14 mouse cellular contexts compared by ENCODE assay signal in genomic region chr7:64569676-64570075, GRCm38 (mm10).
A peak's percentile ranks its signal among the peaks of the same experiment; 100 is the strongest.
DNase-seq lines count a peak whose midpoint lies in the region; ATAC-seq and TF ChIP-seq lines count a peak whose summit lies in the region.
"Had no signal": no experiment of that assay in that cellular context is flagged by ENCODE, and none has a peak within 500 bp of the region (broad histone marks: within the 10 kb centered on the region; RNA-seq: fewer than 3 reads in every experiment).

No protein-coding gene starts in this region.

- no peak overlapping the region for H3K4me2 ChIP-seq in embryonic facial prominence, embryonic 11.5 days (ENCODE audit: low read depth, low read length)

- no peak for TF ChIP-seq POLR2A in cortical plate, adult 2 months (IDR thresholded peaks at IDR 0.05; ENCODE audit: extremely low read depth, insufficient read depth, low read length)

- no peak; the same call in 1 of the 2 replicates for ATAC-seq in embryonic facial prominence, embryonic 11.5 days (replicated peaks; ENCODE audit: insufficient number of reproducible peaks, low FRiP score, low TSS enrichment, low read depth)
- ATAC-seq: activated CD4-positive, CD25-positive, alpha-beta regulatory T cell, adult 4 months had no signal

- no peaks in the 10 kb centered on the region for H3K27me3 ChIP-seq in embryonic facial prominence, embryonic 11.5 days (ENCODE audit: control insufficient read depth, insufficient read depth, low read length)
- no peaks in the 10 kb centered on the region for H3K27me3 ChIP-seq in embryonic facial prominence, embryonic 10.5 days (replicated peaks; ENCODE audit: low read depth, poor library complexity, severe bottlenecking)

- no peak overlapping the region for H3K9ac ChIP-seq in embryonic facial prominence, embryonic 11.5 days (replicated peaks; ENCODE audit: low read length)

- H3K27ac ChIP-seq in embryonic facial prominence, embryonic 11.5 days (replicated peaks; ENCODE audit: low read depth, low read length), result no peak overlapping the region
- H3K27ac ChIP-seq in embryonic facial prominence, embryonic 10.5 days (replicated peaks), result no peak overlapping the region
- H3K27ac ChIP-seq in left cerebral cortex, adult 2 months, result peak overlapping the region; percentile 58
- 0 out of 2 replicates have a peak overlapping the region, but pooled peaks have one; percentile 4 for H3K27ac ChIP-seq in cortical plate, adult 2 months (ENCODE audit: insufficient read depth, low read length)
- H3K27ac ChIP-seq: gastrocnemius, adult 2 months had no signal

- no peaks in the 10 kb centered on the region for H3K9me3 ChIP-seq in embryonic facial prominence, embryonic 11.5 days (replicated peaks; ENCODE audit: control insufficient read depth, low read length)
- H3K9me3 ChIP-seq in embryonic facial prominence, embryonic 10.5 days, result no peaks in the 10 kb centered on the region

- peak; percentile 17 for DNase-seq in embryonic facial prominence, embryonic 11.5 days (ENCODE audit: low spot score)
- no peak for DNase-seq in embryonic facial prominence, embryonic 10.5 days (ENCODE audit: low spot score)
- no peak for DNase-seq in left cerebral cortex, adult 2 months (ENCODE audit: extremely low spot score in 1 of 2, low spot score in 2 of 2)
- DNase-seq in left cerebral cortex, adult 9 months (ENCODE audit: low spot score in 2 of 2), result no peak
- DNase-seq in Muller cell, postnatal 12 days (ENCODE audit: inconsistent ontology term), result peak; percentile 62
- DNase-seq in urinary bladder, postnatal 10 days (ENCODE audit: low spot score), result no peak
- DNase-seq in thymus, postnatal 36 days, result no peak
- DNase-seq: B cell, adult 2 months; cerebellum, postnatal 10 days; gastrocnemius, adult 2 months; heart, postnatal 14 days; right cerebral cortex, postnatal 4 days had no signal

- H3K4me1 ChIP-seq in embryonic facial prominence, embryonic 11.5 days (ENCODE audit: control insufficient read depth, insufficient read depth, low read length), result no peaks in the 10 kb centered on the region
- peaks cover 14% of the 10 kb centered on the region for H3K4me1 ChIP-seq in embryonic facial prominence, embryonic 10.5 days
- peaks cover 39% of the 10 kb centered on the region for H3K4me1 ChIP-seq in cortical plate, adult 2 months (ENCODE audit: control insufficient read depth, insufficient read depth, low read length)

- TF ChIP-seq CTCF in left cerebral cortex, adult 2 months (IDR thresholded peaks at IDR 0.05), result no peak
- TF ChIP-seq CTCF in cortical plate, adult 2 months (IDR thresholded peaks at IDR 0.05; ENCODE audit: extremely low read depth, insufficient read depth, low read length), result no peak

- no peak overlapping the region for H3K4me3 ChIP-seq in embryonic facial prominence, embryonic 11.5 days (ENCODE audit: low read depth, low read length)
- H3K4me3 ChIP-seq in embryonic facial prominence, embryonic 10.5 days, result no peak overlapping the region
- no peak overlapping the region for H3K4me3 ChIP-seq in left cerebral cortex, adult 2 months
- no peak overlapping the region for H3K4me3 ChIP-seq in cortical plate, adult 2 months (ENCODE audit: insufficient read depth, low read length)
- H3K4me3 ChIP-seq: gastrocnemius, adult 2 months had no signal

- H3K36me3 ChIP-seq in embryonic facial prominence, embryonic 11.5 days (replicated peaks; ENCODE audit: control insufficient read depth, insufficient read depth, low read depth, low read length), result no peaks in the 10 kb centered on the region
- H3K36me3 ChIP-seq in embryonic facial prominence, embryonic 10.5 days (replicated peaks), result no peaks in the 10 kb centered on the region

- 45% methylated on average over 7 of the region's 7 CpGs for WGBS in embryonic facial prominence, embryonic 11.5 days
- WGBS in embryonic facial prominence, embryonic 10.5 days, result 47% methylated on average over 7 of the region's 7 CpGs

- intact Hi-C loops in left cerebral cortex, adult 2 months (cut with DNase I), result loop anchor here (5.0 kb wide), 3 partner anchors 67 to 158 kb away; partner anchors contain the start of gene Apba2

Comparison
In these comparisons a context has a peak if more than half of its experiments do, and no peak if none do; other contexts are left out.
1. DNase-seq: peak in embryonic facial prominence, embryonic 11.5 days (single experiment) and Muller cell, postnatal 12 days (single experiment); none in embryonic facial prominence, embryonic 10.5 days (single experiment), left cerebral cortex, adult 2 months (0 of 2), left cerebral cortex, adult 9 months (0 of 2), urinary bladder, postnatal 10 days (single experiment) and thymus, postnatal 36 days (0 of 2).
2. H3K27ac ChIP-seq: peak in left cerebral cortex, adult 2 months (single experiment) and cortical plate, adult 2 months (single experiment); none in embryonic facial prominence, embryonic 11.5 days (single experiment) and embryonic facial prominence, embryonic 10.5 days (single experiment).